Mouse (Mus musculus) myocyte (in vitro differentiated cells): ENCODE results near the gene Ugt1a9. TPM values are rescaled to one million over a fixed set of nuclear protein-coding genes. Genes with fewer than 3 reads are reported as not detected.
"Not testable (repeated sequence)": the region's sequence is repeated elsewhere in the genome, so short reads cannot be mapped to it uniquely, and the experiment has no call there.

Experiments used
- H3K27me3 ChIP-seq: one replicate; pipeline ENCODE4 v1.6.1; 2011; ENCODE audit not compliant: control insufficient read depth, insufficient read depth, insufficient read length
- H3K36me3 ChIP-seq: one replicate; pipeline ENCODE4 v1.6.1; 2011; ENCODE audit not compliant: control insufficient read depth, insufficient read depth
- H3K4me2 ChIP-seq: one replicate; pipeline ENCODE4 v1.6.1; 2011; ENCODE audit warnings: low read depth, control low read depth
- H3K4me3 ChIP-seq: one replicate; pipeline ENCODE4 v1.5.1; 2011; ENCODE audit warnings: mild to moderate bottlenecking, control low read depth, moderate library complexity
- H3K79me2 ChIP-seq: one replicate; pipeline ENCODE4 v1.6.1; 2011; ENCODE audit not compliant: control insufficient read depth, insufficient read depth
- H3ac ChIP-seq: one replicate; pipeline ENCODE4 v1.6.1; 2011; ENCODE audit not compliant: control insufficient read depth, insufficient read length
- CEBPB ChIP-seq: IDR thresholded peaks from 2 replicates; pipeline ENCODE4 v1.6.1; 2011; ENCODE audit warnings: mild to moderate bottlenecking, moderate library complexity; ENCODE audit not compliant: poor library complexity, insufficient read depth, severe bottlenecking
- E2F4 ChIP-seq: IDR thresholded peaks from one replicate; pipeline ENCODE4 v1.6.1; 2011; ENCODE audit warnings: mild to moderate bottlenecking, control low read depth, moderate library complexity; ENCODE audit not compliant: insufficient read depth
- MAX ChIP-seq: IDR thresholded peaks from one replicate; pipeline ENCODE4 v1.6.1; 2011; ENCODE audit warnings: low read depth, mild to moderate bottlenecking, control low read depth
- MYOD1 ChIP-seq, 3 experiments: IDR thresholded peaks; one replicate each; pipeline ENCODE4 v1.6.1; 2011; ENCODE audit warnings: control low read depth in 2 of 3, low read depth in 2 of 3, mild to moderate bottlenecking in 2 of 3, moderate library complexity in 1 of 3; ENCODE audit not compliant: insufficient read length in 2 of 3, control insufficient read depth in 1 of 3
- MYOG ChIP-seq, 3 experiments: IDR thresholded peaks; one replicate each; pipeline ENCODE4 v1.6.1; 2011; ENCODE audit warnings: control low read depth in 2 of 3, low read depth in 2 of 3, mild to moderate bottlenecking in 2 of 3; ENCODE audit not compliant: insufficient read length in 2 of 3, control insufficient read depth in 1 of 3, insufficient read depth in 1 of 3
- POLR2A ChIP-seq: IDR thresholded peaks from one replicate; pipeline ENCODE4 v1.6.1; 2011; ENCODE audit warnings: low read depth, mild to moderate bottlenecking, control low read depth, moderate library complexity; ENCODE audit not compliant: insufficient read length
- POLR2AphosphoS2 ChIP-seq: IDR thresholded peaks from one replicate; pipeline ENCODE4 v1.6.1; 2011; ENCODE audit warnings: low read depth, control low read depth; ENCODE audit not compliant: insufficient read length
- REST ChIP-seq: IDR thresholded peaks from one replicate; pipeline ENCODE4 v1.6.1; 2011; ENCODE audit warnings: mild to moderate bottlenecking, control low read depth, moderate library complexity; ENCODE audit not compliant: insufficient read depth, insufficient read length
- SRF ChIP-seq: IDR thresholded peaks from one replicate; pipeline ENCODE4 v1.6.1; 2011; ENCODE audit warnings: low read depth; ENCODE audit not compliant: control insufficient read depth, insufficient read length
- TCF12 ChIP-seq: IDR thresholded peaks from one replicate; pipeline ENCODE4 v1.6.1; 2011; ENCODE audit warnings: mild to moderate bottlenecking, control low read depth; ENCODE audit not compliant: poor library complexity, insufficient read depth, severe bottlenecking
- TCF3 ChIP-seq: IDR thresholded peaks from one replicate; pipeline ENCODE4 v1.6.1; 2011; ENCODE audit warnings: low read depth, control low read depth; ENCODE audit not compliant: insufficient read length
- USF1 ChIP-seq: IDR thresholded peaks from one replicate; pipeline ENCODE4 v1.6.1; 2011; ENCODE audit warnings: low read depth, mild to moderate bottlenecking, control low read depth, moderate library complexity
- polyA plus RNA-seq: library from polyadenylated mRNA; unstranded; fragments of >200 nt; fragmentation: generic; extraction: Trizol; gene quantifications from one replicate; pipeline ENCODE4 v1.2.1, GENCODE M21; 2012; ENCODE audit warnings: missing spikeins

Ugt1a9 gene
- not detected for polyA plus RNA-seq

- H3K79me2 ChIP-seq: no peaks in the 10 kb centered on the region
- no peak within 1 kb of the TSS for H3K4me2 ChIP-seq
- H3K27me3 ChIP-seq: no peaks in the 10 kb centered on the region
- H3ac ChIP-seq: no peak within 1 kb of the TSS
- H3K4me3 ChIP-seq: no peak within 1 kb of the TSS
- TF ChIP-seq MYOD1 (IDR thresholded peaks at IDR 0.05; ENCODE audit: control insufficient read depth in 1 of 3, insufficient read length in 2 of 3, low read depth in 2 of 3): no peak
- no peak for TF ChIP-seq POLR2A
- TF ChIP-seq MYOG (IDR thresholded peaks at IDR 0.05; ENCODE audit: control insufficient read depth in 1 of 3, insufficient read depth in 1 of 3, insufficient read length in 2 of 3, low read depth in 2 of 3): no peak
- no peak for TF ChIP-seq REST
- TF ChIP-seq MAX: no peak
- TF ChIP-seq SRF: no peak
- TF ChIP-seq USF1: no peak
- TF ChIP-seq E2F4: no peak
- TF ChIP-seq TCF3: no peak
- TF ChIP-seq CEBPB: no peak
- TF ChIP-seq TCF12: no peak
- TF ChIP-seq POLR2AphosphoS2: no peak
- no peaks in the 10 kb centered on the region for H3K36me3 ChIP-seq
Observed at GRCm38 (mm10) chr1:88070495-88070894, at the start of gene Ugt1a9. Gene Ugt1a9 (plus strand): TSS chr1:88070800.

GRCm38 (mm10) chr1:88025244-88025643 is 45.4 kb upstream of the Ugt1a9 start:
- H3K27me3 ChIP-seq: peaks cover 17% of the 10 kb centered on the region
- H3K4me2 ChIP-seq, H3K79me2 ChIP-seq, H3K36me3 ChIP-seq, H3K4me3 ChIP-seq, H3ac ChIP-seq: not testable (repeated sequence)

GRCm38 (mm10) chr1:88043044-88043443 is 27.6 kb upstream of the Ugt1a9 start:
- not testable (repeated sequence) for H3K4me3 ChIP-seq, H3K27me3 ChIP-seq, H3K36me3 ChIP-seq, H3K79me2 ChIP-seq, H3ac ChIP-seq, H3K4me2 ChIP-seq

GRCm38 (mm10) chr1:88044832-88045437 is 25.7 kb upstream of the Ugt1a9 start:
- not testable (repeated sequence) for H3K27me3 ChIP-seq, H3K36me3 ChIP-seq, H3K4me3 ChIP-seq, H3K4me2 ChIP-seq, H3ac ChIP-seq, H3K79me2 ChIP-seq

GRCm38 (mm10) chr1:88047408-88047807 is 23.2 kb upstream of the Ugt1a9 start:
- not testable (repeated sequence) for H3K4me3 ChIP-seq, H3K36me3 ChIP-seq, H3ac ChIP-seq, H3K4me2 ChIP-seq, H3K79me2 ChIP-seq, H3K27me3 ChIP-seq

- TF ChIP-seq MYOG (IDR thresholded peaks at IDR 0.05; ENCODE audit: control insufficient read depth in 1 of 3, insufficient read depth in 1 of 3, insufficient read length in 2 of 3, low read depth in 2 of 3) (no peak), REST (no peak), POLR2AphosphoS2 (no peak), TCF3 (no peak), USF1 (no peak), POLR2A (no peak), MAX (no peak), CEBPB (no peak), TCF12 (no peak), MYOD1 (IDR thresholded peaks at IDR 0.05; ENCODE audit: control insufficient read depth in 1 of 3, insufficient read length in 2 of 3, low read depth in 2 of 3) (no peak), E2F4 (no peak)
- Histone ChIP-seq H3K36me3 (no peaks in the 10 kb centered on the region), H3K4me2 (no peak within 1 kb of the TSS), H3K4me3 (no peak within 1 kb of the TSS), H3K79me2 (no peaks in the 10 kb centered on the region), H3ac (no peak within 1 kb of the TSS), H3K27me3 (no peaks in the 10 kb centered on the region)
Observed at GRCm38 (mm10) chr1:88055088-88055487, 15.5 kb upstream of the Ugt1a9 start, which contains the start of gene Ugt1a10. Gene Ugt1a10 (plus strand): TSS chr1:88055388.

GRCm38 (mm10) chr1:88066472-88067102 is 4.0 kb upstream of the Ugt1a9 start:
- H3K27me3 ChIP-seq, H3K36me3 ChIP-seq, H3K79me2 ChIP-seq, H3ac ChIP-seq, H3K4me2 ChIP-seq, H3K4me3 ChIP-seq: not testable (repeated sequence)
